Mouse (Mus musculus): ENCODE measurements around the gene Ksr1. TPM values are rescaled to one million over a fixed set of nuclear protein-coding genes. Genes with fewer than 3 reads are reported as not detected.

Gene Ksr1
- total and polyA plus RNA-seq, 2 experiments = 0.65 to 1.5 TPM

- no peaks in the 10 kb centered on the region for H3K79me2 ChIP-seq (ENCODE audit: control insufficient read depth, insufficient read depth, low read length)
- DNase-seq (ENCODE audit: extremely low read depth, low read depth, low spot score) = no peak
- H3K4me1 ChIP-seq (ENCODE audit: control insufficient read depth, insufficient read depth, low read length) = no peaks in the 10 kb centered on the region; the same call in 1 of the 2 replicates
- H3K27ac ChIP-seq (replicated peaks; ENCODE audit: insufficient read depth, low read depth, low read length) = no peak overlapping the region
- H3K4me3 ChIP-seq (ENCODE audit: insufficient read depth, low read depth, low read length) = no peak overlapping the region
- TF ChIP-seq CTCF (IDR thresholded peaks at IDR 0.05; ENCODE audit: low read depth, low read length) = no peak
- TF ChIP-seq POLR2A (IDR thresholded peaks at IDR 0.05; ENCODE audit: extremely low read depth, insufficient read depth, low read length) = no peak
- no peaks in the 10 kb centered on the region for H3K27me3 ChIP-seq (ENCODE audit: control insufficient read depth, insufficient read depth, low read length)
- 94% methylated on average over 9 of the region's 9 CpGs for WGBS
- H3K9ac ChIP-seq (ENCODE audit: low read depth, low read length) = no peak overlapping the region
- no peaks in the 10 kb centered on the region for H3K36me3 ChIP-seq (ENCODE audit: control insufficient read depth, insufficient read depth, low read length)
These were observed 91.8 kb downstream of the Ksr1 start for GRCm38 (mm10) chr11:79054161-79055152.

- Histone ChIP-seq H3K79me2 (ENCODE audit: control insufficient read depth, insufficient read depth, low read length) (no peaks in the 10 kb centered on the region), H3K4me1 (ENCODE audit: control insufficient read depth, insufficient read depth, low read length) (no peaks in the 10 kb centered on the region; the same call in 1 of the 2 replicates), H3K27me3 (ENCODE audit: control insufficient read depth, insufficient read depth, low read length) (no peaks in the 10 kb centered on the region), H3K36me3 (ENCODE audit: control insufficient read depth, insufficient read depth, low read length) (no peaks in the 10 kb centered on the region), H3K9ac (ENCODE audit: low read depth, low read length) (no peak overlapping the region), H3K4me3 (ENCODE audit: insufficient read depth, low read depth, low read length) (no peak overlapping the region), H3K27ac (replicated peaks; ENCODE audit: insufficient read depth, low read depth, low read length) (no peak overlapping the region)
- no peak for TF ChIP-seq POLR2A (IDR thresholded peaks at IDR 0.05; ENCODE audit: extremely low read depth, insufficient read depth, low read length)
- TF ChIP-seq CTCF (IDR thresholded peaks at IDR 0.05; ENCODE audit: low read depth, low read length) = no peak
- no peak for DNase-seq (ENCODE audit: extremely low read depth, low read depth, low spot score)
These were observed 92.8 kb downstream of the Ksr1 start for GRCm38 (mm10) chr11:79053437-79053836.

- Histone ChIP-seq H3K79me2 (ENCODE audit: control insufficient read depth, insufficient read depth, low read length) (no peaks in the 10 kb centered on the region), H3K4me3 (ENCODE audit: insufficient read depth, low read depth, low read length) (no peak overlapping the region), H3K4me1 (ENCODE audit: control insufficient read depth, insufficient read depth, low read length) (no peaks in the 10 kb centered on the region), H3K36me3 (ENCODE audit: control insufficient read depth, insufficient read depth, low read length) (no peaks in the 10 kb centered on the region), H3K9ac (ENCODE audit: low read depth, low read length) (no peak overlapping the region), H3K27ac (replicated peaks; ENCODE audit: insufficient read depth, low read depth, low read length) (no peak overlapping the region), H3K27me3 (ENCODE audit: control insufficient read depth, insufficient read depth, low read length) (no peaks in the 10 kb centered on the region)
- WGBS = 88% methylated on average over 6 of the region's 6 CpGs
- TF ChIP-seq POLR2A (IDR thresholded peaks at IDR 0.05; ENCODE audit: extremely low read depth, insufficient read depth, low read length) (no peak), CTCF (IDR thresholded peaks at IDR 0.05; ENCODE audit: low read depth, low read length) (no peak)
- DNase-seq (ENCODE audit: extremely low read depth, low read depth, low spot score) = no peak
These were observed 93.4 kb downstream of the Ksr1 start for GRCm38 (mm10) chr11:79052769-79053168.

GRCm38 (mm10) chr11:79051522-79051921 lies 94.7 kb downstream of the Ksr1 start:
- Histone ChIP-seq H3K79me2 (ENCODE audit: control insufficient read depth, insufficient read depth, low read length) (no peaks in the 10 kb centered on the region), H3K4me1 (ENCODE audit: control insufficient read depth, insufficient read depth, low read length) (no peaks in the 10 kb centered on the region), H3K27me3 (ENCODE audit: control insufficient read depth, insufficient read depth, low read length) (no peaks in the 10 kb centered on the region), H3K4me3 (ENCODE audit: insufficient read depth, low read depth, low read length) (no peak overlapping the region), H3K27ac (replicated peaks; ENCODE audit: insufficient read depth, low read depth, low read length) (no peak overlapping the region), H3K36me3 (ENCODE audit: control insufficient read depth, insufficient read depth, low read length) (no peaks in the 10 kb centered on the region), H3K9ac (ENCODE audit: low read depth, low read length) (no peak overlapping the region)
- no peak for DNase-seq (ENCODE audit: extremely low read depth, low read depth, low spot score)
- WGBS = 78% methylated on average over 9 of the region's 9 CpGs
- TF ChIP-seq POLR2A (IDR thresholded peaks at IDR 0.05; ENCODE audit: extremely low read depth, insufficient read depth, low read length) (no peak), CTCF (IDR thresholded peaks at IDR 0.05; ENCODE audit: low read depth, low read length) (no peak)

GRCm38 (mm10) chr11:79050781-79051507 lies 95.3 kb downstream of the Ksr1 start:
- no peak overlapping the region for H3K9ac ChIP-seq (ENCODE audit: low read depth, low read length)
- WGBS = 80% methylated on average over 16 of the region's 16 CpGs
- H3K36me3 ChIP-seq (ENCODE audit: control insufficient read depth, insufficient read depth, low read length) = no peaks in the 10 kb centered on the region
- H3K4me3 ChIP-seq (ENCODE audit: insufficient read depth, low read depth, low read length) = no peak overlapping the region
- H3K79me2 ChIP-seq (ENCODE audit: control insufficient read depth, insufficient read depth, low read length) = no peaks in the 10 kb centered on the region
- DNase-seq (ENCODE audit: extremely low read depth, low read depth, low spot score) = no peak
- H3K27ac ChIP-seq (replicated peaks; ENCODE audit: insufficient read depth, low read depth, low read length) = no peak overlapping the region
- no peak for TF ChIP-seq CTCF (IDR thresholded peaks at IDR 0.05; ENCODE audit: low read depth, low read length)
- TF ChIP-seq POLR2A (IDR thresholded peaks at IDR 0.05; ENCODE audit: extremely low read depth, insufficient read depth, low read length) = no peak
- no peaks in the 10 kb centered on the region for H3K4me1 ChIP-seq (ENCODE audit: control insufficient read depth, insufficient read depth, low read length)
- no peaks in the 10 kb centered on the region for H3K27me3 ChIP-seq (ENCODE audit: control insufficient read depth, insufficient read depth, low read length)

All from liver, adult 2 months (tissue).